Mouse (Mus musculus) hindbrain, embryonic 10.5 days (tissue): Measurements from ENCODE around the gene Ccm2l. TPM values are rescaled to one million over a fixed set of nuclear protein-coding genes. Genes with fewer than 3 reads are reported as not detected.

Experiments
- DNase-seq: peaks from one replicate; pipeline ENCODE4 v3.0.0-alpha.2; 2017; ENCODE audit warnings: low spot score
- H3K27ac ChIP-seq: fragments of 300-500 bp; sonication (generic); 2 replicates; pipeline ENCODE4 v1.5.1; 2016; ENCODE audit warnings: mild to moderate bottlenecking, moderate library complexity
- H3K27me3 ChIP-seq: fragments of 300-500 bp; sonication (generic); 2 replicates; pipeline ENCODE4 v1.6.1; 2016; ENCODE audit warnings: mild to moderate bottlenecking; ENCODE audit not compliant: poor library complexity, insufficient read depth, severe bottlenecking
- H3K36me3 ChIP-seq: fragments of 300-500 bp; sonication (generic); 2 replicates; pipeline ENCODE4 v1.6.1; 2016; ENCODE audit warnings: mild to moderate bottlenecking, moderate library complexity
- H3K4me1 ChIP-seq: fragments of 300-500 bp; sonication (generic); replicated peaks from 2 replicates; pipeline ENCODE4 v1.6.1; 2016; ENCODE audit warnings: mild to moderate bottlenecking
- H3K4me3 ChIP-seq: fragments of 300-500 bp; sonication (generic); 2 replicates; pipeline ENCODE4 v1.5.1; 2016; ENCODE audit warnings: mild to moderate bottlenecking, moderate library complexity
- H3K9me3 ChIP-seq: fragments of 300-500 bp; sonication (generic); 2 replicates; pipeline ENCODE4 v1.6.1; 2016; ENCODE audit warnings: mild to moderate bottlenecking, moderate library complexity
- WGBS: fragments of 180-500 bp; shearing (Covaris S2); methylation state at CpG from one replicate; pipeline ENCODE4 v1.1.7; 2016; 5-methylcytosine and 5-hydroxymethylcytosine counted together
- polyA plus RNA-seq: library from polyadenylated mRNA; unstranded; fragments of >200 nt; fragmentation: Nextera tagmentation; extraction: Ambion mirVana; gene quantifications from 2 replicates; pipeline ENCODE4 v1.2.1, GENCODE M21; 2016

The Ccm2l gene
- polyA plus RNA-seq, 1 experiment from 2014 or later, result 1.8 TPM

DNA sequence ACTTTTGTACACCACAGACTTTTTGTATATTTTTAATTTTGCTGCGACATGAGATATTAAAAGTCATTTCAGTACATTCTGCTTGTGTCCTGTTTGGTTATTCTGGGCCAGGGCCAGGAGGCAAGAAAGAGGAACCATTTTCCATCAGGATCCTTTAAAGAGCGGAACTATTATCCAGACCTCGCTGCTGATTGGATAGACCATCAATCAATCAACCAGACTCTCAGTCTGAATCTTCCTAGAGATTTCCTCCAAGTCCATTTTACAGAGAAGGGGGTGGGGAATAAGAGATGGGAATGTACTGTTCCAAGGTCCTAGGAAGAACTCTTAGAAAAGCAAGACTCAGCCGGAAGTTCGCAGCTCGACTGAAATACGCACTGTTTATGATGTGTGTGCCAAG lies 5.5 kb upstream of the Ccm2l start:
- Histone ChIP-seq H3K9me3 (no peaks in the 10 kb centered on the region), H3K4me1 (no peaks in the 10 kb centered on the region; the same call in 1 of the 2 replicates), H3K27me3 (peaks cover 7% of the 10 kb centered on the region; the same call in 1 of the 2 replicates), H3K27ac (no peak overlapping the region), H3K4me3 (no peak overlapping the region), H3K36me3 (0 out of 2 replicates have a peak, but pooled peaks cover 2% of the 10 kb centered on the region)
- DNase-seq, result no peak
- WGBS, result 87% methylated on average over 7 of the region's 7 CpGs

DNA sequence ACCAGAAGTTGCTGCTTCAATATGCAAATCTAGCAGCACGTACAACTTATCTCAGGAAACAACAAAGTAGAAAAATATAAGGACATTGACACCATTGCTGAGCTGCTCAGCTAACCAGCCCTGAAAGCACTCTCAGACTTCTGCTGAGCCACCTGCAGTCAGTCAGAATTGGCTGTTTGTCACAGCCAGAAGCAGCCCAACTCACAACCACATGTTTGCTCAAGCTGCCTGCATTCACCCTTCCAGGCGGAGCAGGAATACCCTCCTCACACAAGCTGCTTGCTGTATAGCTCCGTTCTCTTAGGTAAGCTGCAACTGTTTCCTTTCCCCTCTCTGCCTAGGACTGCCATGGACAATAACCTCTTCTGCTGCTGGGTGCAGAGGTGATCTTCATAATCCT lies 2.4 kb upstream of the Ccm2l start:
- Histone ChIP-seq H3K27me3 (peaks cover 30% of the 10 kb centered on the region), H3K36me3 (no peaks in the 10 kb centered on the region), H3K27ac (no peak overlapping the region), H3K4me1 (peaks cover 2% of the 10 kb centered on the region; the same call in 1 of the 2 replicates), H3K9me3 (no peaks in the 10 kb centered on the region), H3K4me3 (no peak overlapping the region)
- DNase-seq, result no peak
- 63% methylated on average over 3 of the region's 3 CpGs for WGBS

DNA sequence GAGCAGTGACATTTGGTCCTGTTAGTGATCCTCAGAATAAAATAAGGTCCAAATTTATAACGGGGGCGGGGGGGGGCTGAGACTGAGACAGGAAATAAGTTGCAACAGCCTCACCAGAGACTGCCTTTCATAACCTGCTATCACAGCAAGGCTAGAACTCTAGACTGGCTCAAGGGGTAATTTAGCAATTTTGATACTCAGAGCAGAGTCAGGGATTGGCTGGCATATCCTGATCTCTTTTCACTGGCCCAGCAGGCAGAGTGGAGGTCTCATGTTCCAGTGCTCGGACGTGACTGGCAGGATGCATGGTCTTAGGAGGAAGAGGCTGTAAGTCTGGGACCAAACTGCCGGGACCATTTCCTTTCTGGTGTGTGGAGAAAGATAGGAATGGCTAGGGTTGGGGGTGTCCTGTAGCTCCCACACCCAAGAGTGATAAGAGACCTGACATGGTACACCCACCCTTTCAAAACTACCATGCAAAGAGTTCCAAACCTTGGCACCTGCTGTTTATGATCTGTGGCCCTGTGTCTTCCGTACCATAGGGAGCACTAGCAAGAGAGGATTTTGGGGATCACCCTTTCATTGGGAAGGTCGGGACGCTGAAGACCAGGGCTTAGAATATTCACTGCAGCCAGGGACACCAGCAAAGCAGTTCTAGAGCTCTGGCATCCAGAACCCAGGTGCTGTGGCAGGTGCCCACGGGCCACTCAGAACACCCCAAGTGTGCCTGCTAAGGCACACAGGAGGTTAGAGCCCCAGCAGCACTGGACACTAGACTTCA lies 1.4 kb upstream of the Ccm2l start:
- WGBS, result 74% methylated on average over 9 of the region's 9 CpGs
- H3K36me3 ChIP-seq, result no peaks in the 10 kb centered on the region

DNA sequence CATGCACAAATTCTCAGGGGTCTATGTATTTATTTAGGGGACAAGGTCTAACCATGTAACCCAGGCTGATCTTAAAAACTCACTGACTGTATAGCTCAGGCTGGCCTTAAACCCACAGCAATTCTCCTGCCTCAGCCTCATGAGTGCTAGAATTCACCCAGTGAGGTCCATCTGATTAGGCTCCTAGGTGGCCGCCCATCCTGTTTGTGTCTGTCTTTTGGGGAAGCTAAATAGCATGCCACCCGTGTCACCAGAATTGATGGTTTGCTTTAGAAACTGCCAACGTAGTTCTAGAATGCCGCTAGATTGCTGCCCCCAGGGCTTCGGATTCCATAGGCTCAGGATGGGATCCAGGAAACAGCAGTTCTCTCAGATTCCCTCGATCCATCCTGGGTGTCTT lies 1.2 kb downstream of the Ccm2l start:
- Histone ChIP-seq H3K4me1 (peaks cover 9% of the 10 kb centered on the region), H3K27me3 (peaks cover 61% of the 10 kb centered on the region)
- WGBS, result 51% methylated on average over 6 of the region's 6 CpGs

More for the DNA sequence above, 1.4 kb upstream of the Ccm2l start:
- no peak overlapping the region for H3K27ac ChIP-seq
- H3K9me3 ChIP-seq, result no peaks in the 10 kb centered on the region
- no peak for DNase-seq
- peaks cover 35% of the 10 kb centered on the region for H3K27me3 ChIP-seq
- H3K4me3 ChIP-seq, result no peak overlapping the region
- peaks cover 2% of the 10 kb centered on the region; the same call in 1 of the 2 replicates for H3K4me1 ChIP-seq

DNA sequence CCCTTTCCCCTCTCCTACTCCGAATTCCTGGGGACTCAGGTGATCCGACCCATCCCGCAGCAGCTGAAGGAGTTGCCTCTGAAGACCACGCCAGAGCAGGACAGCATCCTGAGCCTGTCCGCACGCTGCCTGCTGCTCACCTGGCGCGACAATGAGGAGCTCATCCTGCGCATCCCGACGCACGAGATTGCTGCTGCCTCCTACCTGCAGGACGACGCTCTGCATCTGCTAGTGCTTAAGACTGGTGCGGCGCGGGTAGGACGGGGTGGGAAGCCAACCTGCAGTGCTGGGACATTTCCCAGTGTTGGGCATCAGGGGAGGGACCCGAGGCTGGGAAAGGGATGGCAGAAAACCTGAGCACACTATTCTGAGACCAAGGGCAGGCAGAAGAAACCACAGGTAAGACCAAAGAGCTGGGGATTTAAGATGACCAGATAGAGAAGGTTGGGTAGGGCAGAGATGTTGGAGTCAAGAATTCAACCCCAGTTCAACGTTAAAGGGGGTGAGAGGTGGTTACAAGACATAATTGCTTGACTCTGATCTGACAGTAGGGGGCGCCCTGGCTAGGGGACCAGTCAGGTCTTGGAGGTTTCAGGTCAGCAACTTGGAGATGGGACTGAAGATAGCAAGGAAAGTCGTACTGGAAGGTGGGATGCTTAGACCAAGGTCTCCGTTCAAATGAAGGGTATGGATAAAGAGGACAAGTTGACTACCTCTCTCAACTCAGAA lies 5.2 kb downstream of the Ccm2l start:
- Histone ChIP-seq H3K4me1 (peaks cover 14% of the 10 kb centered on the region), H3K27me3 (peaks cover 85% of the 10 kb centered on the region), H3K9me3 (no peaks in the 10 kb centered on the region), H3K4me3 (no peak overlapping the region), H3K36me3 (no peaks in the 10 kb centered on the region), H3K27ac (no peak overlapping the region)
- WGBS, result 9% methylated on average over 23 of the region's 23 CpGs
- DNase-seq, result peak; percentile 36

More for the DNA sequence above, 1.2 kb downstream of the Ccm2l start:
- Histone ChIP-seq H3K36me3 (no peaks in the 10 kb centered on the region), H3K9me3 (no peaks in the 10 kb centered on the region), H3K27ac (no peak overlapping the region), H3K4me3 (no peak overlapping the region)
- no peak for DNase-seq

DNA sequence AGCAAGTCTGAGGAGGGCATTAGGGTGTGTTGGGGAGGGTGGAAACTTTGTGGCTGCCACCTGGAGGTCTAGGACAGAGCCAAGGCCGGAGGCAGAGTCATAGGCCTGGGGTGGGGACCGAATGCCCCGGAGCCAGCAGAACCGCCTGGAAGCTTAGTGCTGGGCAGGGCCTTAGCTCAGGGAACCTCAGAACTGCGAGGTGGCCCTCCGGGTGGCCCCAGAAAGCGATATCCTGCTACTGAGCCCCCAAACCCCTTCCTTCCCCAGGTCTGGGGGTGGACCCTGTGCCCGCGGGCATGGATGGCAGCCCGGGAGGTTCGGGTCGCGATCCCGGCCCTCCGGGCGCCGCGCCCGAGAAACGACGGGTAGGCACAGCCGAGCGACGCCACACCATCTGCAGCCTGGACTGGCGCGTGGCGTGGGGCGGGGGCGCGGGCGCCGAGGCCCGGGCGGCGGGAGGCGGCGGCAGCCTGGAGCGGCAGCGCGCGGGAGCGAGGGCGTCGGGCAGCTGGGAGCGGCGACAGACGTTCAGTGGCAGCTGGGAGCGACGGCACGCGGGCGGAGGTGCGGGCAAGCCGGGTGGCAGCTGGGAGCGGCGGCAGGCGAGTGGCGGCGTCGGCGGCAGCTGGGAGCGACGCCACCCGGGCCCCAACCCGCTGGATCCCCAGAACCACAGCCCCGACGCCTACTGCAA lies 5.9 kb downstream of the Ccm2l start:
- H3K27me3 ChIP-seq, result peaks cover 78% of the 10 kb centered on the region
- peaks cover 19% of the 10 kb centered on the region for H3K4me1 ChIP-seq
- no peaks in the 10 kb centered on the region for H3K36me3 ChIP-seq
- H3K9me3 ChIP-seq, result no peaks in the 10 kb centered on the region
- peak overlapping the region; percentile 49 for H3K4me3 ChIP-seq
- peak; percentile 44 for DNase-seq
- H3K27ac ChIP-seq, result peak overlapping the region; percentile 72
- 8% methylated on average over 67 of the region's 67 CpGs for WGBS

DNA sequence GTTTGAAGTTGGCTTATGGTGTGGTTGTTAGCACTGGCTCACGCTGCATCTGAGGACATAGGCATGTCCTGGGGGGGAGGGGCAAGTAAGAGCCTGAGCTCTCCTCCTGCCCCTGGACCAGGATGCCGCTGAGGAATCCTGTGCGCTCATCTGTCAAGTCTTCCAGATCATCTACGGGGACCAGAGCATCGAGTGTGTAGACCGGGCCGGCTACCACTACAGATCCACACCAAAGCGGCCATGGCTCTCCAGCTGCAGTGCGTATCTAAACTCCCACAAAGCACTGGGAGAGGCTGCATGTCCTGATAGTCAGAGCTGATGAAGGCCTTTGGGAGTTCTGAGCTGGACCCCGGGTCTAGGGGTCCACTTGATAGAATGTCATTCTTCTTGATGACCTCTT lies 8.9 kb downstream of the Ccm2l start:
- Histone ChIP-seq H3K4me3 (no peak overlapping the region), H3K9me3 (no peaks in the 10 kb centered on the region), H3K36me3 (no peaks in the 10 kb centered on the region), H3K27me3 (peaks cover 52% of the 10 kb centered on the region), H3K4me1 (peaks cover 17% of the 10 kb centered on the region), H3K27ac (no peak overlapping the region)
- WGBS, result 88% methylated on average over 10 of the region's 10 CpGs
- DNase-seq, result no peak

DNA sequence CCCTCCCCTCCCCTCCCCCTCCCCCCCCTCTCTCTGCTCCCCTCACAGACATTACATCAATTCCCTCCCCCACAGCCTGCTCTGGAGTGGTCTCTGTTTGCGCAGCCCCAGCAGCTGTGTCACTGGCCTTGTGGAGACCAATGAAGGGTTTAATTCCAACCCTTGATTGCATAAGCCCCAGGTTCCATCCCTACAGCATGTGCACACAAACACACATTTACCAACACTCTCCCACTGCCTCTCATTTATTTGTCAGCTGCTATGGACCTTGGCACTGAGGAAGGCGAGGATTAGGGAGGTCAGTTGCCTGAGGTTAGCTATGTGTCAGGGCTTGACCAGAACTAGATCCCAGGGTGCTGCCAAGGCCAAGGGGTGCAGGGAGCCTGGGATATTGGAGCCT lies 10.2 kb downstream of the Ccm2l start:
- Histone ChIP-seq H3K27me3 (peaks cover 39% of the 10 kb centered on the region), H3K27ac (0 out of 2 replicates have a peak overlapping the region, but pooled peaks have one; percentile 40)

DNA sequence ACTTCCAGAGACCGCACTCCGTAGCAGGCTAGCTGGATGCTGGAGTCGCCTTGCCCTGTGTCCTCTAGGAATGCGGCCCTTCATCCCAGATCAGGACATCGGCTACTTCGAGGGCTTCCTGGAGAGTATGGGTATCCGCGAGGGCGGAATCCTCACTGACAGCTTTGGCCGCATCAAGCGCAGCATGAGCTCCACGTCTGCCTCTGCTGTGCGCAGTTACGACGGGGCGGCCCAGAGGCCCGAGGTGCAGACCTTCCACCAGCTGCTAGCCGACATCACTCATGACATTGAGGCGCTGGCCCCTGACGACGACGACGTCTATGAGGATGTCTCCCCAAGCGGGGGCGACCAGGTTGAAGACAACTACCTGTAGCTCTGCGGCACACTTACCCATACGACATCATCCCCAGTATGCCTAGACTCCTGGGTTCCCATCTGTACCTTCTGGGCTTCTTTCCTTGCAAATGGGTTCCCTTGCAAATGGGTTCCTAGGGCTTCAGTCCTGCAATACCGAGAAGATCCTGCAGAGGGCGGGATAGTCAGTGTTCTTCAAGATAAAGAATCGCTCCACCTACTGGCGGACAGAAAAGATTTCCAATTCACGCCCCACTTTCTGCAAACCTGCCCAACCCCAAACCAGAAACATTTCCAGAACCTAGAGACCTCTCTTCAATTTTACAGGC lies 15.2 kb downstream of the Ccm2l start:
- peak; percentile 87 for DNase-seq
- Histone ChIP-seq H3K27ac (no peak overlapping the region), H3K27me3 (no peaks in the 10 kb centered on the region; the same call in 1 of the 2 replicates), H3K9me3 (no peaks in the 10 kb centered on the region), H3K4me1 (peaks cover 4% of the 10 kb centered on the region), H3K4me3 (no peak overlapping the region), H3K36me3 (no peaks in the 10 kb centered on the region)
- WGBS, result 34% methylated on average over 32 of the region's 32 CpGs

More for the DNA sequence above, 10.2 kb downstream of the Ccm2l start:
- Histone ChIP-seq H3K4me1 (peaks cover 17% of the 10 kb centered on the region), H3K9me3 (no peaks in the 10 kb centered on the region), H3K36me3 (no peaks in the 10 kb centered on the region), H3K4me3 (no peak overlapping the region)
- DNase-seq, result no peak
- 69% methylated on average over 2 of the region's 2 CpGs for WGBS

DNA sequence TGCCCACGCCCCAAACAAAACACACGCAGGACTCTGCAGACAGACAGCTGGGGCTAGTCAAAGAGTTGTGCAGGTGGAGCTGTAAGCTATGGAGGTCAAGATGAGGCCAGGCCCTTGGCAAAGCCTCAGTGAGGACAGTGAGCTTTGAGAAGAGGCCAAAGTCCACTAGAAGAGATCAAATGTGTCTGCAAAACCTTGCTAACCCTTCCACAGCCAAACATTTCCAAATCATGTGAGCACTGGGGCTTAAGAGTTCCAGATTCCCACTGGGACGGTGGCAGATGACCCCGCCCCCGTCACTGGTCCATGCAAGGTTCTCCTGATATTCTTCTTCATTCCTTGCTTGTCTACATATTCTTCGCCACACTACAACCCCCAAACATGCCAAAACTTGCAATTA lies 16.1 kb downstream of the Ccm2l start:
- Histone ChIP-seq H3K27ac (no peak overlapping the region), H3K4me1 (no peaks in the 10 kb centered on the region), H3K27me3 (no peaks in the 10 kb centered on the region; the same call in 1 of the 2 replicates), H3K36me3 (no peaks in the 10 kb centered on the region), H3K9me3 (no peaks in the 10 kb centered on the region), H3K4me3 (no peak overlapping the region)
- 83% methylated on average over 6 of the region's 6 CpGs for WGBS
- no peak for DNase-seq

DNA sequence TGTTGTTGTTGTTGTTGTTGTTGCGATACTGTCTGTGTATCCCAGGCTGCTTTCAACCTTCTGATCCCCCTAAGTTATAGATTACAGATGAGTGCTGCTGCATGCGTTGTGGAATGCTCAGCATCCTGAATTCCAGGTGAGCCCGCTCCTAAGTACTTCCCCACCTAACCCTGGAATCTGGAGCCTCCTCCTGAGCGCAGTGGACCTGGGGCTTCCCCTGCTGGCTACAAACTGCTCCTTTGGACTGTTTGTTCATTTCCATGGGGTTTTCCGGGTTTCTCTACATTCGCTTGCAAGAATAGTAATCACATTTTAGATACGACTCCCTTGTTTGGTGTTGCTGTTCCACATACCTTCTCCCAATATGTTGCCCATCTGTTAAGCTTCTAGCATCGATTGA lies 17.5 kb downstream of the Ccm2l start:
- H3K4me1 ChIP-seq, result no peaks in the 10 kb centered on the region
- DNase-seq, result no peak
- no peaks in the 10 kb centered on the region for H3K36me3 ChIP-seq
- H3K27me3 ChIP-seq, result no peaks in the 10 kb centered on the region; the same call in 1 of the 2 replicates
- no peak overlapping the region for H3K4me3 ChIP-seq
- H3K9me3 ChIP-seq, result no peaks in the 10 kb centered on the region
- H3K27ac ChIP-seq, result no peak overlapping the region
- 88% methylated on average over 8 of the region's 8 CpGs for WGBS

DNA sequence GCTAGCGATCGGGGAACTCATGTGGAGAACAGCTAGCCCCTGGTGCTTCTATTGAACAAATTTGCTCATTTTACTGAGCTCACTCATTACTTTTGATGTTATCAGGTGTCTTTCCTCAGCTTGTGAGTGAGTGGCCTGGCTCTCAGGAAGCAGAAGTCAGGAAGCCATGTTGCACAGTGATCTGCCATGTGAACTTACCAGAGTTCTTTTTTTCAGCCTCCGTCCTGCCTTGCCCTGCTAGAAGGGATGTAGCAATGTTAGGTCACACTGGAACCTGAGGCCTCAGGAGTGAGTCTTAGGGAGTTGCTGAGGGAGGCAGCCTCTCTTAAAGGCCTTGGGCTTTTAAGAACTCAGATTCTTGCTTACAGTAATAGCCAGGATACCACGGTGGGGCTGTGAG lies 18.1 kb downstream of the Ccm2l start:
- H3K27me3 ChIP-seq, result no peaks in the 10 kb centered on the region
- H3K27ac ChIP-seq, result no peak overlapping the region
- WGBS, result 84% methylated on average over 4 of the region's 4 CpGs
- no peaks in the 10 kb centered on the region for H3K9me3 ChIP-seq
- no peaks in the 10 kb centered on the region for H3K4me1 ChIP-seq
- no peak for DNase-seq
- no peaks in the 10 kb centered on the region for H3K36me3 ChIP-seq
- H3K4me3 ChIP-seq, result no peak overlapping the region
